1 mouse cellular context compared by ENCODE assay signal in the genomic region with DNA sequence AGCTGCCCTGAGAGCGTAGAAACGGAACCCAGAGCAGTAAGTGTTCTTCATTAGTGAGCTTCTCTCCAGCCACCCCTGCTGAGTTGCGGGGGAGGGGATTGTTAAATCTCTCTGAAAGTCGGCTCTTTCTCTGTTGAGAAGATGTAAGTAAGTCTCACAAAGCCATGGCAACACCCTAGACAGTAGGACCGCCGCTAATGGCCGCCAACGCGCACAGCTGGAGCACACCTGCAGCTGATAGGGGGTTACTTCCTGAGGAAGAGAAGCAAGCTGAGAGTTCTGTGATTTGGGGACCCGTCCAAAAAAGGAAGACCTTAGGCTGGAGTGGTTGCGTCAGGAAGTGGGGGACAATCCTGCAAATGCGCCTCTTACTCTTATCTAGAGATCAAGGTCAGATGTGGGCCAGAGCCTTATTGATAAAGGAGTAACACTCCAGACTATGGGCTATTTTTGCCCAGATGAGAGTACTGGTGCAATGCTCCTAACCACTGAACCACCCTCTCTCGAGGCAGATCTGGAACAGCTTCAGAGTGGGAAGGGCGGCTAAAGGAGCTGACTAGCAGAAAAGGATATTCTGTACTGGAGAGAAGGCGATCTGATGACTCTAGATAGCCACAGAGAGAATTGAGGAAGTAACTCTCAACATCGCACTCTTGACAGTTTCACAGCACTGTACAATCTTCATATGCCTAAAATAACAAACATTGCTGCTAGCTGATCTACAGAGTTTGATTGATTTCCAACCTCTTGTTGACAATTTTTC.
TF ChIP-seq lines count a peak whose summit lies in the region.

No protein-coding gene starts in this region.

TF ChIP-seq in MEL, 35 proteins besides CTCF, POLR2A, EP300 and RAD21 (continued from another document):
- TF ChIP-seq NRF1 (IDR thresholded peaks at IDR 0.05; ENCODE audit: insufficient read depth, low read depth, low read length, poor library complexity, severe bottlenecking) (no peak), ZKSCAN1 (IDR thresholded peaks at IDR 0.05; ENCODE audit: low read depth, low read length) (no peak), GABPA (IDR thresholded peaks at IDR 0.05; ENCODE audit: low read depth, low read length) (no peak), ZNF384 (IDR thresholded peaks at IDR 0.05; ENCODE audit: low read depth, low read length) (no peak), MEF2A (IDR thresholded peaks at IDR 0.05; ENCODE audit: extremely low read depth, insufficient replicate concordance, low read depth, low read length, poor library complexity, severe bottlenecking) (peak; percentile 39; the same call in 1 of the 2 replicates)
